Mouse (Mus musculus) stomach, embryonic 14.5 days (tissue): Measurements from ENCODE around the gene Atxn7l3b. TPM values are rescaled to one million over a fixed set of nuclear protein-coding genes. Genes with fewer than 3 reads are reported as not detected.

Experiments used
- ATAC-seq: fragments of 200-750 bp; cut with Nextera tagmentation; 2 replicates; pipeline ENCODE4 v1.8.0; 2017; ENCODE audit warnings: low read depth, moderate TSS enrichment; ENCODE audit not compliant: insufficient number of reproducible peaks, insufficient read depth, low FRiP score
- H3K27ac ChIP-seq: fragments of 300-500 bp; sonication (generic); 2 replicates; pipeline ENCODE4 v1.5.1; 2014; ENCODE audit warnings: mild to moderate bottlenecking, low read length, moderate library complexity, mixed read lengths
- H3K27me3 ChIP-seq: fragments of 300-500 bp; sonication (generic); 2 replicates; pipeline ENCODE4 v1.6.1; 2014; ENCODE audit warnings: low read length, control low read depth, mixed read lengths; ENCODE audit not compliant: control insufficient read depth, insufficient read depth
- H3K36me3 ChIP-seq: fragments of 300-500 bp; sonication (generic); 2 replicates; pipeline ENCODE4 v1.6.1; 2014; ENCODE audit warnings: mild to moderate bottlenecking, control low read depth, low read length, moderate library complexity, mixed read lengths; ENCODE audit not compliant: control insufficient read depth, insufficient read depth
- H3K4me1 ChIP-seq: fragments of 300-500 bp; sonication (generic); 2 replicates; pipeline ENCODE4 v1.6.1; 2014; ENCODE audit warnings: low read length, control low read depth, mixed read lengths; ENCODE audit not compliant: control insufficient read depth, insufficient read depth
- H3K4me2 ChIP-seq: fragments of 300-500 bp; sonication (generic); replicated peaks from 2 replicates; pipeline ENCODE4 v1.6.1; 2014; ENCODE audit warnings: low read depth, low read length, control low read depth
- H3K4me3 ChIP-seq: fragments of 300-500 bp; sonication (generic); 2 replicates; pipeline ENCODE4 v1.5.1; 2014; ENCODE audit warnings: low read depth, low read length, control low read depth
- H3K9ac ChIP-seq: fragments of 300-500 bp; sonication (generic); replicated peaks from 2 replicates; pipeline ENCODE4 v1.6.1; 2014; ENCODE audit warnings: low read depth, mild to moderate bottlenecking, control low read depth, low read length, moderate library complexity, mixed read lengths
- H3K9me3 ChIP-seq: fragments of 300-500 bp; sonication (generic); 2 replicates; pipeline ENCODE4 v1.6.1; 2016; ENCODE audit warnings: low read depth, low read length, control low read depth; ENCODE audit not compliant: control insufficient read depth
- WGBS: fragments of 180-500 bp; shearing (Covaris S2); extraction: QIAGEN DNeasy Blood & Tissue Kit; methylation state at CpG from one replicate; pipeline ENCODE4 v1.1.7; 2014; 5-methylcytosine and 5-hydroxymethylcytosine counted together
- polyA plus RNA-seq: library from polyadenylated mRNA; unstranded; fragments of >200 nt; fragmentation: Nextera tagmentation; extraction: Ambion mirVana; gene quantifications from 2 replicates; pipeline ENCODE4 v1.2.1, GENCODE M21; 2014

Gene Atxn7l3b
- polyA plus RNA-seq, 1 experiment from 2014 or later: 173 TPM

DNA sequence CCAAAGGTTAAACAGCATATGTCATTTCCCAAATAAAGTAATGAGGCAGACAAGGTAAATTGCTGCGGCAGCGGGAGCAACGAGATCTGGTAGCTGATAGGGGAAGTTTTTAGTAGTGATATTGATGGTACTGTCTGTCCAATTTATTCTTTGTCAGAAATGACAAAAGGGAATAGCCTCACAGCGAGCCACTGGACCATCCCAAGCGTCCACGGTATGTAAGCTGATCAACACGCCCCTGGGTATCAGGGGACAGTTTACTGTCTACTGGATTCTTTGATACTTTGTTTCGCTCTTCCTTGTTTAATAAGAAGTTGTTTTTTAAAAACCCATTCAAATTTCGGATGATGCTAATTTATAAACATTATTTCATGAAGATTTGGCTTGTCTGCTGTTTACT lies 44.7 kb downstream of the Atxn7l3b start:
- Histone ChIP-seq H3K27ac (no peak overlapping the region), H3K27me3 (no peaks in the 10 kb centered on the region), H3K9ac (no peak overlapping the region), H3K4me1 (0 out of 2 replicates have a peak, but pooled peaks cover 6% of the 10 kb centered on the region), H3K4me2 (no peak overlapping the region), H3K9me3 (no peaks in the 10 kb centered on the region), H3K36me3 (no peaks in the 10 kb centered on the region), H3K4me3 (no peak overlapping the region)
- WGBS: 66% methylated on average over 9 of the region's 9 CpGs
- no peak for ATAC-seq

- no peak overlapping the region for H3K27ac ChIP-seq
- H3K27me3 ChIP-seq: no peaks in the 10 kb centered on the region
- no peak for ATAC-seq
- no peak overlapping the region for H3K4me3 ChIP-seq
- whole genome bisulfite sequencing: 41% methylated on average over 3 of the region's 3 CpGs
- no peak overlapping the region for H3K9ac ChIP-seq
- no peaks in the 10 kb centered on the region for H3K36me3 ChIP-seq
- no peaks in the 10 kb centered on the region for H3K9me3 ChIP-seq
- H3K4me1 ChIP-seq: 0 out of 2 replicates have a peak, but pooled peaks cover 6% of the 10 kb centered on the region
- H3K4me2 ChIP-seq: no peak overlapping the region
These were observed 45.2 kb downstream of the Atxn7l3b start for GRCm38 (mm10) chr10:112883688-112884004.

DNA sequence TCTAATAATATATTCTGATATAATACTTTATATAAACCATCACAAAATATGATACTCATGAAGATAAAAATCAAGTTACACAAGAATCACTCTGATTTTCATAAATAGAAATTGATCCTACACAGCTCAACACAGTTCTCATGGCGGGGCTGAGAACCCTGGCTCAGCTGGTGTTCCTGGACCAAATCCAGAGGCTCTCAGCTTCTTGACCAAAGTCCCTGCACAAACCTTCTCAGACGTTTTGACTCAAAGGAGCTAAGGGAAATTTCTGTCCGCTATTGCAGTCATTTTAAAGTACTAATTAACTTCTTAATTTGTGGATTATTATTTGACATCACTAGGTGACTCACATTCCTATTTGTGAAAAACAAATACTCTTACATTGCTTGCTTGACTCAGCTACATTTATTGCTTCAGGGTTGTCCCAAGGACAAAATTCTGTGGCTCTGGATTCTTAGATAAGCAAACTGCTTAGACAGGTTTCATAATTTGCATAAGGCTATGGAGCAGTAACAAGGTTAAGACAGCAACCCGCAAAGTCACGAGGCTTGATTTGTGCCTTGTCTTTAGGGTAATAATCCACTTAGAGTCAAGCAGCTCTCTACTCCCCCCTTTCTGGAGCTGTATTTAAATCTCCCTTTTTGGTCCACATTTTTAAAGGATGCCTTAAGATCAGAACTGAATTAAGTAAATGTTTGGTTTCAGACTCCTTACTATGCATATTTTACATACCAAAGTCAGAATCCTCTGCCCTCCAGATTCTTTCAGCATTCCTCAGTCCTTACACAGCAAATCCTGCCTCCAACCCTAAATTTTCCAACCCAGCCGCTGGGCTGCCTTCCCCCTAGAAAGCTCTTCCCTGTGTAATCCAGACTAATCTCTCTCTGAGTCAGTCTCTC lies 45.8 kb downstream of the Atxn7l3b start:
- H3K4me2 ChIP-seq: no peak overlapping the region
- ATAC-seq: peak; percentile 23; the same call in 1 of the 2 replicates
- no peaks in the 10 kb centered on the region for H3K36me3 ChIP-seq
- no peak overlapping the region for H3K9ac ChIP-seq
- no peak overlapping the region for H3K4me3 ChIP-seq
- H3K27ac ChIP-seq: no peak overlapping the region
- no peaks in the 10 kb centered on the region for H3K27me3 ChIP-seq
- 0 out of 2 replicates have a peak, but pooled peaks cover 6% of the 10 kb centered on the region for H3K4me1 ChIP-seq
- WGBS: 16% methylated on average over 6 of the region's 6 CpGs
- no peaks in the 10 kb centered on the region for H3K9me3 ChIP-seq

GRCm38 (mm10) chr10:112882149-112882548 lies 46.7 kb downstream of the Atxn7l3b start:
- H3K4me2 ChIP-seq: no peak overlapping the region
- H3K27me3 ChIP-seq: no peaks in the 10 kb centered on the region
- H3K4me3 ChIP-seq: no peak overlapping the region
- H3K27ac ChIP-seq: no peak overlapping the region
- no peaks in the 10 kb centered on the region for H3K9me3 ChIP-seq
- WGBS: 82% methylated on average over 3 of the region's 3 CpGs
- ATAC-seq: no peak
- no peaks in the 10 kb centered on the region for H3K36me3 ChIP-seq
- H3K9ac ChIP-seq: no peak overlapping the region
- 0 out of 2 replicates have a peak, but pooled peaks cover 6% of the 10 kb centered on the region for H3K4me1 ChIP-seq

DNA sequence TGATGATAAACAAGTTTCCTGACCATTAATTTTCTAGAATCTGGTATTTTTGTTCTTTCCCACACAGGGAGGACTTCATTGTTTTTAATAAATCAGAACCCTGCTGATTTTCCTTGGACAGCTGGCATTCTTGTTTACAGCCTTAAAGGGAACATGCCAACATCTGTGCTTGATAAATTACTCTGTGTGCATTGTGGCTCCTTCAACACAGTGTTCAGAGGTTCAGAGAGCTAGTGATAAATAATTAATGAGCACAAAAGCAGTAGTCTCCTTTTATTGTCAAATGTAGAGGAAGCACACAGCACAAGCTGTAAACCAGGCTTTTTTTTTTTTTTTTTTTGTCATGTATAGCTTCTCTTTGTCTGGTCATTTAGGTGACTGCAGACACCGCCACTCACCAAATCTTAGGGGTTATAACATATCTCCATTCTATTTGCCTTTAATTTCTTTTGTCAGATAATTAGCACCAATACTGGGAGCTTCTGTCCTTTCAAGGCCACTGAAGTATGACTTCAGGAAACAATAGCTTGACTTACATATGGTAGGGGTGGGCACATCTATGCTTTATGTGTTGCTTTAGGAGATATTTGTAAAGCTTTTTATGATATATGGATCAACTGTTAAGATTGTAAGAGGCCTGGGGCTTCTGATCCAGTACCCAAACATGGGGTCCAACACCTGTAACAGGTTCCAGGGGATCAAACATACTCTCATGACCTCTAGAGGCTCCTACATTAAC lies 52.0 kb downstream of the Atxn7l3b start:
- Histone ChIP-seq H3K9ac (no peak overlapping the region), H3K27me3 (no peaks in the 10 kb centered on the region), H3K36me3 (no peaks in the 10 kb centered on the region), H3K4me2 (no peak overlapping the region), H3K9me3 (no peaks in the 10 kb centered on the region), H3K4me1 (no peaks in the 10 kb centered on the region), H3K4me3 (no peak overlapping the region), H3K27ac (no peak overlapping the region)
- ATAC-seq: no peak
- WGBS: 80% methylated on average over 1 of the region's 1 CpGs
